Comparison of ENCODE assay signal across 12 mouse cellular contexts in the genomic region with DNA sequence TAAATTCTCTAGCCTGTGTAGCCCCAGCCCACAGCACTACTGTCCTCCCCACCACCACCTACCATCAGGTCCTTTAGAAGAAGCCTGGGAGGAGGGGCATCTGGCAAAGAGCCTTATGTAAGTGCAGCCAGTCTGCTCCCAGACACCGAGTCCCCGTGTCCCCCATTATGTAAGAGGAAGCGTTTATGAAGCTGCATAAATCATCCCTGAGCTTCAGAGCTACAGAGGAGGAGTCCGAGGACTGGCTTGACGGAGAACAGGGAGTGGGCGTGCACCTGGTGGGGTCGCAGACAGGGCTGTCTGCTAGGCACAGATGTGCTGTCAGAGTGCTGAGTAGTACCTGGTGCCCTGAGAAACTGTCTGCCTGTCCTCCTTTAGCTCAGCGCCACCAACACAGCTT.
DNase-seq lines count a peak whose midpoint lies in the region; ATAC-seq and TF ChIP-seq lines count a peak whose summit lies in the region.
"Had no signal": no experiment of that assay in that cellular context is flagged by ENCODE, and none has a peak within 500 bp of the region (broad histone marks: within the 10 kb centered on the region; RNA-seq: fewer than 3 reads in every experiment).

No protein-coding gene starts in this region.

- peaks cover 7% of the 10 kb centered on the region for H3K36me3 ChIP-seq in lung, embryonic 16.5 days (ENCODE audit: control insufficient read depth, insufficient read depth, low read length)
- peaks cover 19% of the 10 kb centered on the region for H3K36me3 ChIP-seq in heart, embryonic 12.5 days

- no peak for TF ChIP-seq POLR2A in olfactory bulb, adult 2 months (IDR thresholded peaks at IDR 0.05; ENCODE audit: insufficient read depth, low read depth, low read length)

- peak; percentile 21; the same call in 1 of the 2 replicates for ATAC-seq in lung, embryonic 16.5 days (ENCODE audit: low read depth)
- peak; percentile 66 to 70 for ATAC-seq in hematopoietic stem cell, adult 5-6 weeks (replicated peaks in 1 of 2; ENCODE audit: insufficient read depth in 1 of 2, low FRiP score in 2 of 2, low TSS enrichment in 1 of 2, low read depth in 1 of 2, poor library complexity in 2 of 2, severe bottlenecking in 2 of 2)
- ATAC-seq in heart, embryonic 12.5 days (ENCODE audit: insufficient number of reproducible peaks, low FRiP score), result no peak

- no peak overlapping the region for H3K4me3 ChIP-seq in lung, embryonic 16.5 days (ENCODE audit: low read length)
- no peak overlapping the region for H3K4me3 ChIP-seq in olfactory bulb, adult 2 months (ENCODE audit: insufficient read depth, low read depth, low read length)
- H3K4me3 ChIP-seq in heart, embryonic 12.5 days, result no peak overlapping the region
- H3K4me3 ChIP-seq: heart, embryonic 13.5 days; neural tube, embryonic 13.5 days had no signal

- no peaks in the 10 kb centered on the region for H3K27me3 ChIP-seq in lung, embryonic 16.5 days (ENCODE audit: control insufficient read depth, insufficient read depth, low read depth, low read length)
- H3K27me3 ChIP-seq in heart, embryonic 12.5 days (replicated peaks), result no peaks in the 10 kb centered on the region
- H3K27me3 ChIP-seq: heart, embryonic 13.5 days; neural tube, embryonic 13.5 days had no signal

- H3K9me3 ChIP-seq in lung, embryonic 16.5 days (ENCODE audit: control insufficient read depth, low read length), result no peaks in the 10 kb centered on the region
- no peaks in the 10 kb centered on the region for H3K9me3 ChIP-seq in heart, embryonic 12.5 days (replicated peaks)
- H3K9me3 ChIP-seq: heart, embryonic 13.5 days; neural tube, embryonic 13.5 days had no signal

- DNase-seq in embryo, embryonic 11.5 days (ENCODE audit: low read depth, low spot score), result peak; percentile 11
- no peak for DNase-seq in embryo, embryonic 9.5 days (ENCODE audit: extremely low spot score)
- no peak for DNase-seq in lung, adult 18-20 months
- no peak for DNase-seq in spleen, postnatal 10 days (ENCODE audit: low spot score in 2 of 2)
- DNase-seq: cerebellum, adult 18-20 months had no signal

- H3K27ac ChIP-seq in lung, embryonic 16.5 days (ENCODE audit: low read length), result no peak overlapping the region
- H3K27ac ChIP-seq in olfactory bulb, adult 2 months (ENCODE audit: insufficient read depth, low read depth, low read length), result peak overlapping the region; percentile 2; the same call in 1 of the 2 replicates
- H3K27ac ChIP-seq in heart, embryonic 12.5 days (ENCODE audit: poor library complexity, severe bottlenecking), result no peak overlapping the region
- H3K27ac ChIP-seq: heart, embryonic 13.5 days; macrophage had no signal

- no peak overlapping the region for H3K4me2 ChIP-seq in lung, embryonic 16.5 days (ENCODE audit: low read depth, low read length)
- no peak overlapping the region for H3K4me2 ChIP-seq in heart, embryonic 12.5 days
- H3K4me2 ChIP-seq: heart, embryonic 13.5 days; neural tube, embryonic 13.5 days had no signal

- 0 out of 2 replicates have a peak, but pooled peaks cover 3% of the 10 kb centered on the region for H3K4me1 ChIP-seq in lung, embryonic 16.5 days (replicated peaks; ENCODE audit: control insufficient read depth, insufficient read depth, low read length)
- H3K4me1 ChIP-seq in olfactory bulb, adult 2 months (ENCODE audit: control insufficient read depth, insufficient read depth, low read length), result peaks cover 30% of the 10 kb centered on the region
- H3K4me1 ChIP-seq in heart, embryonic 12.5 days (replicated peaks), result peaks cover 17% of the 10 kb centered on the region; the same call in 1 of the 2 replicates

- WGBS in lung, embryonic 16.5 days, result 60% methylated on average over 8 of the region's 8 CpGs
- WGBS in olfactory bulb, adult 2 months, result 55% methylated on average over 8 of the region's 8 CpGs
- 85% methylated on average over 8 of the region's 8 CpGs for WGBS in heart, embryonic 12.5 days

- TF ChIP-seq CTCF in olfactory bulb, adult 2 months (IDR thresholded peaks at IDR 0.05; ENCODE audit: insufficient read depth, low read depth, low read length), result no peak

- H3K9ac ChIP-seq in lung, embryonic 16.5 days (ENCODE audit: low read length), result no peak overlapping the region
- H3K9ac ChIP-seq in heart, embryonic 12.5 days, result no peak overlapping the region
- H3K9ac ChIP-seq: heart, embryonic 13.5 days; neural tube, embryonic 13.5 days had no signal
